Mouse (Mus musculus) intestine, postnatal 0 days (tissue): ENCODE data around the gene Bcl2l13. TPM values are rescaled to one million over a fixed set of nuclear protein-coding genes. Genes with fewer than 3 reads are reported as not detected.
A peak's percentile ranks its signal among the peaks of the same experiment; 100 is the strongest.

Experiments
- ATAC-seq: fragments of 200-750 bp; cut with Nextera tagmentation; 2 replicates; pipeline ENCODE4 v1.8.0; 2017; ENCODE audit warnings: mild to moderate bottlenecking, moderate TSS enrichment, moderate library complexity
- H3K27ac ChIP-seq: fragments of 300-500 bp; sonication (generic); 2 replicates; pipeline ENCODE4 v1.5.1; 2014; ENCODE audit warnings: mild to moderate bottlenecking, low read depth, low read length, moderate library complexity
- H3K27me3 ChIP-seq: fragments of 300-500 bp; sonication (generic); replicated peaks from 2 replicates; pipeline ENCODE4 v1.6.1; 2014; ENCODE audit warnings: low read length, mixed read lengths; ENCODE audit not compliant: control insufficient read depth, insufficient read depth
- H3K36me3 ChIP-seq: fragments of 300-500 bp; sonication (generic); 2 replicates; pipeline ENCODE4 v1.6.1; 2014; ENCODE audit warnings: mild to moderate bottlenecking, moderate library complexity; ENCODE audit not compliant: control insufficient read depth, insufficient read depth
- H3K4me1 ChIP-seq: fragments of 300-500 bp; sonication (generic); replicated peaks from 2 replicates; pipeline ENCODE4 v1.6.1; 2014; ENCODE audit warnings: antibody characterized with exemption, low read length, mixed read lengths; ENCODE audit not compliant: control insufficient read depth, insufficient read depth
- H3K4me2 ChIP-seq: fragments of 300-500 bp; sonication (generic); replicated peaks from 2 replicates; pipeline ENCODE4 v1.6.1; 2014; ENCODE audit warnings: low read depth, mild to moderate bottlenecking, moderate library complexity
- H3K4me3 ChIP-seq: fragments of 300-500 bp; sonication (generic); 2 replicates; pipeline ENCODE4 v1.5.1; 2014; ENCODE audit warnings: low read depth, low read length
- H3K9ac ChIP-seq: fragments of 300-500 bp; sonication (generic); 2 replicates; pipeline ENCODE4 v1.6.1; 2014; ENCODE audit warnings: mild to moderate bottlenecking, low read depth, low read length
- H3K9me3 ChIP-seq: fragments of 300-500 bp; sonication (generic); 2 replicates; pipeline ENCODE4 v1.6.1; 2016; ENCODE audit warnings: mixed run types; ENCODE audit not compliant: control insufficient read depth
- CTCF ChIP-seq: sonication (generic); IDR thresholded peaks from 2 replicates; pipeline ENCODE4 v1.5.1; 2016; ENCODE audit warnings: low read depth, mild to moderate bottlenecking, control low read depth, antibody characterized with exemption, moderate library complexity
- WGBS: fragments of 180-500 bp; shearing (Covaris S2); extraction: QIAGEN DNeasy Blood & Tissue Kit; methylation state at CpG from one replicate; pipeline ENCODE4 v1.1.7; 2014; 5-methylcytosine and 5-hydroxymethylcytosine counted together
- polyA plus RNA-seq: library from polyadenylated mRNA; unstranded; fragments of >200 nt; fragmentation: Nextera tagmentation; extraction: Ambion mirVana; gene quantifications from 2 replicates; pipeline ENCODE4 v1.2.1, GENCODE M21; 2015

The Bcl2l13 gene
- polyA plus RNA-seq, result 9.4 and 9.9 TPM in 2 replicates

GRCm38 (mm10) chr6:120835474-120836374 is at the start of gene Bcl2l13:
TSS of gene Bcl2l13 (plus strand) at chr6:120836212.
- ATAC-seq, result peak; percentile 92
- Histone ChIP-seq H3K36me3 (no peaks in the 10 kb centered on the region), H3K4me2 (peak within 1 kb of the TSS; percentile 81), H3K9me3 (no peaks in the 10 kb centered on the region), H3K27ac (peak within 1 kb of the TSS; percentile 89), H3K27me3 (no peaks in the 10 kb centered on the region), H3K4me3 (peak within 1 kb of the TSS; percentile 79), H3K9ac (peak within 1 kb of the TSS; percentile 97), H3K4me1 (0 out of 2 replicates have a peak, but pooled peaks cover 5% of the 10 kb centered on the region)
- peak; percentile 73 for TF ChIP-seq CTCF
- 4% methylated on average over 40 of the region's 40 CpGs for WGBS

- no peak for TF ChIP-seq CTCF
- H3K4me2 ChIP-seq, result no peak overlapping the region
- no peak overlapping the region for H3K9ac ChIP-seq
- 76% methylated on average over 5 of the region's 5 CpGs for WGBS
- no peak overlapping the region for H3K4me3 ChIP-seq
- H3K27ac ChIP-seq, result no peak overlapping the region
- H3K4me1 ChIP-seq, result no peaks in the 10 kb centered on the region
- H3K9me3 ChIP-seq, result no peaks in the 10 kb centered on the region
- peaks cover 18% of the 10 kb centered on the region for H3K36me3 ChIP-seq
- H3K27me3 ChIP-seq, result no peaks in the 10 kb centered on the region
- ATAC-seq, result no peak
Observed at GRCm38 (mm10) chr6:120788068-120788607, 47.9 kb upstream of the Bcl2l13 start.

- peak; percentile 57 for TF ChIP-seq CTCF
- Histone ChIP-seq H3K9me3 (no peaks in the 10 kb centered on the region), H3K36me3 (peaks cover 25% of the 10 kb centered on the region), H3K27ac (no peak overlapping the region), H3K4me3 (no peak overlapping the region), H3K4me2 (no peak overlapping the region), H3K27me3 (no peaks in the 10 kb centered on the region), H3K9ac (no peak overlapping the region), H3K4me1 (no peaks in the 10 kb centered on the region)
- ATAC-seq, result no peak
Observed at GRCm38 (mm10) chr6:120788904-120789303, 47.1 kb upstream of the Bcl2l13 start.

- Histone ChIP-seq H3K27me3 (no peaks in the 10 kb centered on the region), H3K36me3 (peaks cover 37% of the 10 kb centered on the region), H3K4me2 (no peak overlapping the region), H3K4me1 (no peaks in the 10 kb centered on the region), H3K9me3 (no peaks in the 10 kb centered on the region), H3K9ac (no peak overlapping the region), H3K4me3 (no peak overlapping the region), H3K27ac (no peak overlapping the region)
- TF ChIP-seq CTCF, result no peak
- ATAC-seq, result no peak
- 94% methylated on average over 10 of the region's 11 CpGs for WGBS
Observed at GRCm38 (mm10) chr6:120790153-120790552, 45.9 kb upstream of the Bcl2l13 start.

GRCm38 (mm10) chr6:120790717-120791116 is 45.3 kb upstream of the Bcl2l13 start:
- Histone ChIP-seq H3K36me3 (peaks cover 42% of the 10 kb centered on the region), H3K27ac (no peak overlapping the region), H3K4me1 (no peaks in the 10 kb centered on the region), H3K9me3 (no peaks in the 10 kb centered on the region), H3K9ac (no peak overlapping the region), H3K27me3 (no peaks in the 10 kb centered on the region), H3K4me2 (no peak overlapping the region), H3K4me3 (no peak overlapping the region)
- no peak for ATAC-seq
- WGBS, result 77% methylated on average over 5 of the region's 5 CpGs
- TF ChIP-seq CTCF, result no peak

GRCm38 (mm10) chr6:120792947-120793346 is 43.1 kb upstream of the Bcl2l13 start:
- H3K4me1 ChIP-seq, result no peaks in the 10 kb centered on the region
- no peak overlapping the region for H3K4me2 ChIP-seq
- no peaks in the 10 kb centered on the region for H3K27me3 ChIP-seq
- H3K27ac ChIP-seq, result no peak overlapping the region
- peak; percentile 41 for TF ChIP-seq CTCF
- WGBS, result 88% methylated on average over 8 of the region's 8 CpGs
- H3K4me3 ChIP-seq, result no peak overlapping the region
- peaks cover 65% of the 10 kb centered on the region for H3K36me3 ChIP-seq
- ATAC-seq, result no peak
- no peak overlapping the region for H3K9ac ChIP-seq
- no peaks in the 10 kb centered on the region for H3K9me3 ChIP-seq
